Mouse (Mus musculus) c-Kit-positive CD71-positive TER-119-negative erythroid progenitor cells, embryonic 14.5 days (primary cell): ENCODE data around the gene Igfbp6.

Experiments
- DNase-seq: peaks from one replicate; pipeline ENCODE4 v3.0.0-alpha.2; 2013; ENCODE audit warnings: low read depth

The Igfbp6 gene

DNA sequence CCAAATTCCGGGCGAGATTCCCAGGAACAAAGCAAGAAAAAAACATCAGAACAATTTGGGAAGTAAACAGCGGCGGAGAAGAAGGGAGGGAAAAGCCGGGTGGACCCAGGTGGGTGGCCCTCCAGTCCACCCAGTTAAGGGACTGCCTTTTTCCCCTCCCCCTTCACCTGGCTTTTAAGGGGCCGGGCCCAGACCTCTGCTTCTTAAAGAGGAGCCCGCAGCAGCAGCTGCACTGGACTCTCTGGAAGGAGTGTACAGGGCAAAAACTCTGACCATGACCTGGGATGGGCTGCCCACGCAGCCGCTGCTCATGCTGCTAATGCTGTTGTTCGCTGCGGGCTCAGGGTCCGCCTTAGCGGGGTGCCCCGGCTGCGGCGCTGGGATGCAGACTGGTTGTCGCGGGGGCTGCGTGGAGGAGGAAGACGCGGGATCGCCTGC is at the start of gene Igfbp6:
TSS of gene Igfbp6 (plus strand) at position 89 of the 438 bp plus-strand sequence.
- DNase-seq, result no peak

- DNase-seq, result no peak
Observed at GRCm38 (mm10) chr15:102094988-102095387, 49.2 kb upstream of the Igfbp6 start.

DNA sequence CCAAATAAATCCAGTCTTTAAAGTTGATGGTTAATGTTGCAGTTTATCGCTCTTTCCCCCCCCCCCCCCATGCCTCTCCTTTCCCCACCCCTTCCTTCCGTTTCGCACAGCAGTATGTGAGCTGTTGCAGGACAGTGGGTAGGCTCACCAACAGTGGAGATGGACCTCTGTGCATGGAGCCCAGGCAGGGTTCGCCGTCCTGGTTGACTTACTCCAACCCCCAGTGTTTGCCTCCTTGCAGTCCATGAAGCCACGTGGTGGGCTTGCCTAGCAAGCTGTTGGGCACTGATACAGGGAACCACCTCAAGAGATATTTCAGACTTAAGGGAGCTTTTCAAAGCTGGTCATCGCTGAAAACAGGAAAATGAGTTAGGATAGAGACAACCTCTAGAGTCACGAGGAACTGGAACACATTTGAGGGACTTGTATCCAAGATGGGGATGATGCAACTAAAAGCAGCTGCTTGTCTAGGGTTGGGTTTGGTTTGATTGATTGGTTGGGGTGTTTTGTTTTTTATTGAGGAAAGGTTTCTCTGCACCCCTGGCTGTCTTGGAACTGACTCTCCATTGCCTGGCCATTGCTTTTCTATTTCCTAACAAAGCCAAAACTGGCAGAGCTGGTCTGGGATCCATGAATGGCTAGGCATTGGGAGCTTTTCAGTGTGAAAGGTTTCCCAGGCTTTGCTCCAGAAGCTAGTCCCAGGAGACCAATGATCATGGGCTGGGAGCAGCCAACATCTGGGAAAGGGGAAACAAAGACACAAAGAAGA is 46.8 kb upstream of the Igfbp6 start:
- DNase-seq, result no peak

GRCm38 (mm10) chr15:102097991-102098555 is 46.1 kb upstream of the Igfbp6 start:
- no peak for DNase-seq

GRCm38 (mm10) chr15:102099260-102099659 is 44.9 kb upstream of the Igfbp6 start:
- no peak for DNase-seq

GRCm38 (mm10) chr15:102099771-102100160 is 44.4 kb upstream of the Igfbp6 start:
- no peak for DNase-seq

GRCm38 (mm10) chr15:102100161-102100981 is 43.8 kb upstream of the Igfbp6 start, which contains the start of gene Tns2:
Tns2 (plus strand) TSS chr15:102100413.
- peak; percentile 35 for DNase-seq

DNA sequence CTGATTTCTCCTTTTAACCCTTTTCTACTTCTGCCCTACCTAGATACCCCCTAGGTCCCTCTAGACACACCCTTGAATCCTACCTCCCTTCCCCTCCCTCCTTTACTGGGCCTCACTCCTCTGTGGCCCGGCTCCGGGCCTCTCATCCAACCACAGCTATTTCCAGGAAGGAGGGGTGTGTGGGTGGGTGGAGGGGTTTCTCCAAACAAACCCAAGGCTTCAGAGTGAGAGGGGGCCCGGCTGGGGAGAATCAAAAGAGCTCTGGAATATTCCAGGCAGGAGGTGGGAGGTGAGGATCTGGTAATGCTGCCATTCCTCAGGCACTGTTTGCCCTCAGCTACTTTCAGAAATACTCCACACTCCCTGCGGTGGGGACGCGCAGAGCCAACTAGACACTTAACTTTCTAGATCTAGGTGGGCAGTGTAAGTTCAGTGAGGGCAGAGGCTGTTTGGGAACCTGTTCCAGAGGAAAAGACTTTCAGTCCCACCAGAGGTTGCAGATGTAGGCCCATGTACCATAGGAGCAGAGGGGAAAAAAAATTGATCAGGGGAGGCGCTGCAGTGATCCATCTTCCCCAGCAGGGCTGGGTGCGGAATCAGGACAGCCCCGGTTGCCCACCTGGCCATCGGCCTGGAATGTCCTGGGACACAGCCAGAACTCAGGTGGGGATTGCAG is 43.0 kb upstream of the Igfbp6 start:
- DNase-seq, result no peak

DNA sequence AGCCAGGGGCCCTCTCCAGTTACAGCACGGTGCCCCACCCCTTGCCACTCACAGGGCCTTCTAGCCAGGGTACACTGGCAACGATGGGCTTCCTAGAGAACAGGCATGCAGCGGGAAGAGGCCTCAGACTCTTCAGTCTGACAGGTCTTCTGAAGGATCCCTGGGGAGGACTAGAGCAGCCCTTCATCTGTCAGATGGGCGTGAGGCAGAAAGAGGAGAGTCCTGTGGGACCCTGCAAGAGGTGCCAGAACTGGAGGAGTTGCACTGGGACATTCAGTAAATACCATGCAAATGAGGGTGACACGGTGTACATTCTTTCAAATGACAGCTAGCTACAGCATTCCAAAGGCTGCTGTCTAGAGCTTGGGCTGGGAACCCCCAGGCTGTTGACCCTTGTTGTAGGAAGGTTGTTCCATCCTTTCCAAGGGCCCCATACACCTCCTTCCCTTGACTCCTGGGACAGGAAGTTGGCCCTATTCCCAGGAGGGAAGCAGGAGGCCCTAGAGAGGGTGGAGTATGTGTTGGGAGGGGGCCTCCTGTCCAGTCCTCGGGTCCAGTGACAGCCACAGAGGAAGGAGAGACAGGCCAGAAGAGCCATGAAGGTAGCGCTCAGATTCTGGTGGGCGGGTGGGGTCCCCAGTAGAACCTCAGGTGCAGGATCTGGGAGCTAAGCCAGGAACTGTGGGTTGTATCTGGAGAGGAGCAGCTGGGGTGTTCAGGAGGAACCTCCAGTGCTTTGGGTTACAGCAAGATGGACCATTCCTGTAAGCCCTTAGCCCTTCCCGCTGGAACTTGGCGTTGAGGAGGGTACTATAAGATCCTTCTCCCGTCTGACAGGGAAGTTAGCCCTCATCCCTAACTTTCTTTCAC is 42.3 kb upstream of the Igfbp6 start:
- no peak for DNase-seq

- no peak for DNase-seq
Observed at GRCm38 (mm10) chr15:102102548-102103121, 41.5 kb upstream of the Igfbp6 start.

GRCm38 (mm10) chr15:102103371-102103946 is 40.7 kb upstream of the Igfbp6 start:
- DNase-seq, result no peak

DNA sequence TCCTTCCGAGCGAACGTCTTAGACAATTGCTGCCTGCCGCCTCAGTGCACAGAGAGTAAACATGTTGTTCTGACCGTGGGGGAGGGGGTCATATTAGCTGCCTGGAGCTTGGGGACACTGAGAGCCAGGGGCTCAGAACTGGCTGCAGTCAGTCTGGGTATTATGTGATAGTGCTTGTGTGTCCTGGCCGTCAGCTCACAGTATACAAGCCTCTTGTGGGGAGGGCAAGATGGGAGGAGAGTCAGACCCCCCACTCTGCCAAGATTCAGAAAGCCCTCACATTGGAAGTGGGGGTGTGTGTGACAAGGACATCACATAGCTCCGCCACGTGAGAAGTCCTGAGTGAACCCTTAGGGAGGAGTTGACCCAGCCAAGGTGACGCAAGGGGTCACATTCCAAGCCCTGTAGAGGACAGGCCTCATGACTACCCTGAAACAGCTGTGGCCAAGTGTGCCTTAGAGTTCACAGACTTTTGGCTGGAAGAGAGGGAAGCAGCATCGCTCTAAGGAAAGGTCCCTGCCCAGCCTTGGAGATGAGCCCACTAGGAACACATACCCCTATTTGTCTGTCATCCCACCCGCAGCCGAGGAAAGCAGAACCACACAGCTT is 40.1 kb upstream of the Igfbp6 start:
- no peak for DNase-seq

DNA sequence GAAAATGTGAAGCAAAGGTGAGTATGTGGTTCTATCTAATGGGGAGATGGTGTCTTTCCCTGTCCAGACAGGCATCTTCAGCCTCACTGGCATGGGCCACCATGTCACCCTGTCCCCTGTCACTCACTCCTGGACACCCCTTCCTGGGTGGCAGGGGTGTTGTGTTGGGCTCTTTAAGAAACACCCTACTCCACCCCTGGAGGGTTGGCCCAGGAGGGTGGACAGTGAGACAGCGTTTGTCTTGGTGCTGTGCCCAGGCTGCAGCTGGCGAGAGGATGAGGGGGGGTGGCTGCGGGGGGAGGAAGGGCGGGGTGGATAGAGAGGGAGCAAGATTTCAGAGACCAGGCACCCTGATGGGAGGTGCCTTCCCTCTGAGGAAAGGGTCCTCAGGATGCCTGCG is 38.8 kb upstream of the Igfbp6 start:
- DNase-seq, result no peak

- DNase-seq, result no peak
Observed at GRCm38 (mm10) chr15:102105764-102106730, 38.1 kb upstream of the Igfbp6 start.

GRCm38 (mm10) chr15:102106754-102107456 is 37.3 kb upstream of the Igfbp6 start:
- peak; percentile 24 for DNase-seq

- DNase-seq, result peak; percentile 79
Observed at GRCm38 (mm10) chr15:102107689-102108573, 36.2 kb upstream of the Igfbp6 start.
